Mouse (Mus musculus) olfactory bulb, adult 2 months (tissue): ENCODE results near the gene Agmat.

Experiments
- CTCF ChIP-seq: fragments of 200-500 bp; IDR thresholded peaks from 2 replicates; pipeline ENCODE4 v1.5.1; 2012; ENCODE audit warnings: low read depth, mild to moderate bottlenecking, low read length, moderate library complexity; ENCODE audit not compliant: insufficient read depth
- POLR2A ChIP-seq: fragments of 200-500 bp; IDR thresholded peaks from 2 replicates; pipeline ENCODE4 v1.6.1; 2012; ENCODE audit warnings: mild to moderate bottlenecking, low read depth, low read length, moderate library complexity; ENCODE audit not compliant: insufficient read depth

- no peak for TF ChIP-seq CTCF
- no peak for TF ChIP-seq POLR2A
These were observed 33.4 kb downstream of the Agmat start for GRCm38 (mm10) chr4:141779828-141780227.
